Mouse (Mus musculus) mesoderm, embryonic 11.5 days (tissue): ENCODE measurements around the gene Gm17087.

Source experiments
- DNase-seq: peaks from one replicate; pipeline ENCODE4 v3.0.0-alpha.2; 2012; ENCODE audit warnings: low read depth, low spot score

Gm17087 gene

GRCm38 (mm10) chr17:8566850-8567249 is at the start of gene Gm17087:
TSS of gene Gm17087 (minus strand) at chr17:8566950.
- DNase-seq, result no peak

DNA sequence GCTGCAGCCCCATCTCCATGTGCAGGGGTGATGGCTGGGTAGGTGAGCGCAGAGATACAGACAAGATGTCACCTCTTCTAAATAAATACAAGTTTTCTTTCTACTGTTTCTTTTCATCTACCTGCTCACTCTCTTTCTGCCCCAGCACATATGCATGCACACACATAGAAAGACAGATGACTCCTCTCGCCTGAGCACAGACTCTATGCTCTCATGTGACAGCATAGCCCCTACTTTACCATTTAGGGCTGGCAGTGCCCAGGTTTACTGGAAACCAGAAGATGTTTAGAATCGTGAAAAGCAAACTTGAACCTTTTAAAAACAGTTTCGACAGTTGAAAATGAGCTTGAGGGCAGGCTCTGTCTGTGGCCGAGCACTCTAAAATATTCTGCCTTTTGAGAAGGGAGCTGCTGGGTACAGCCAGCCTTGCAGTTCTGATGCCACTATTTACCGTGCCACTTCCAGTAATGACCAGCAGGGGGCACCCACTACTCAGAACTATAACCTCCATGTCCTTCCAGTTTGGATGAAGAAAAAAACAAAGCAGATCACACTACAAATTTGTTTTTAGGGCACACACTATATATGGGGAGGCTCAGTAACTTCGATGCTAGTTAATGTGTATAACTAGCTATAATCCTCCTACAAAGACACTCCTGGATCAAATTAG is 47.3 kb upstream of the Gm17087 start:
- peak; percentile 83 for DNase-seq

- DNase-seq, result no peak
Observed at GRCm38 (mm10) chr17:8611916-8612315, 45.2 kb upstream of the Gm17087 start.

- no peak for DNase-seq
Observed at GRCm38 (mm10) chr17:8606695-8607094, 39.9 kb upstream of the Gm17087 start.

DNA sequence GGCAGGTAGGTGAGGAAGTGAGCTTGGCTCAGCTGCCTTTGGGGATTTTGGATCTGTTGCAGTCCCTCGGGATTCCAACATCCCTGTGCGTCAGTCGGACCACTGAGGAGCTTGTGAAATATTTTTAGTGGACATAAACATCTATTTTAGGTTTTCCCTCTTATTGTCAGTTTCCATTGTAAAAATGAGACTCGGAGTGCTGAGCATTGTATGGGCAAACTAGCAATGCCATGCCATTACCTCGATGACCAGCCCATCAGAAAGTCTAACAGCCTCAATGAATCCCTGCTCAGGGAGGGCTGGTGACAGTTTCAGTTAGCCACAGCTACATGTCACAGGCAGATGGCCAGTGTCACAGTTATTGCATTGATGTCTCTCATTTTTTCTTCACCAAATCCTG is 39.2 kb upstream of the Gm17087 start:
- no peak for DNase-seq

DNA sequence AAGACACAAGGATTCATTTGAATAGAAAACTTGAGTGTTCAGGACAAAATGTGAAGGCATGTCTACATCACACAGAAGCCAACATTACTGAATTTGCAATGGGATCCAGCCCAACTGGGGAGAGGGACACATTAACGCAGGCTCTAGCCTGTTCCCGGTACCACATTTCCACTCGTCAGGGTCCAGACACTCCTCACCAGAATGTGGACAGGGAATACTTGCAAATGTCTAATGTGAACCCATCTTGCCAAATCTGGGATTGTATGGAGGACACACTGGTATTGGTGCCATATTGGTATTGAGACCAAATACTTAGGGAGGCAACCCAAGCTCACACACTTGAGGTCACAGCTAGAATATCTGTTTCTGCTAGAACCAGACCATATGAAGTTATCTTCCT is 36.2 kb upstream of the Gm17087 start:
- no peak for DNase-seq

- peak; percentile 71 for DNase-seq
Observed at GRCm38 (mm10) chr17:8597790-8598189, 31.0 kb upstream of the Gm17087 start.

GRCm38 (mm10) chr17:8592427-8593277 is 25.9 kb upstream of the Gm17087 start:
- peak; percentile 76 for DNase-seq

DNA sequence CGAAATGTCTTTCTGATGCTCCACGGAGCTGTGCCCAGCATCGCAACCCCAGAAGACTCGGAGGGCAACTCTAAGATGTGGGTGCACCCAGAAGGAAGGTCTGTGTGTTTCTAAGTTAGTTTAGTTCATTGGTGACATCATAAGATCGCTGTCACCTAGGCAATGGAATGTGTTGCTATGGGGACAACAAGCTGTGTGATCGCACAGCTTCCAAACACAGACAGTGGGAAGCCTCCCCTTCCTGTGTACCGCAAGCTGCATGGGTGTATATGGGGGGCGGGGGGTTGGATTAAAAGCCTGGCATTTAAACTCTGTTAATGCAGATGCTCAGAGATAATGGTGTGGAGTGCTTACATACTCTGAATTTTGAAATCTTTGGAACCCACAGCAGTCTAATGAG is 14.8 kb upstream of the Gm17087 start:
- DNase-seq, result peak; percentile 4

DNA sequence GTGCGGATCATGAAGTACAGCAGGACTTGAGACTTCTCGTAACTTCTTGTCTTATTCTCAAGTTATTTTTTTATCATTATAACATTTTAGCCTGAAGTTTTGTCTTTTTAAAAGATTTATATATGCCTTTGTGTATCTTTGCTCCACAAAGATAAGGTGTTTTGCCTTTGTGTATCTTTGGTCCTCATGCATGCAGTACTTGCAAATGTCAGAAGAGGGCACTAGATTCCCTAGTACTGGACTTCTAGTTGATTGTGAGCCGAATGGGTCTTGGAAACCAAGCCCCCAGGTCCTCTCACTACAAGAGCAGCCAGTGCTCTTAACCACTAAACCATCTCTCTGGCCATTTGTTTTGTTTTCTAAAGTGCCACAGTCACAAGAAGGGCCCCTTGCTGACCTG is 13.6 kb upstream of the Gm17087 start:
- DNase-seq, result peak; percentile 32

GRCm38 (mm10) chr17:8573542-8574260 is 7.0 kb upstream of the Gm17087 start:
- no peak for DNase-seq

GRCm38 (mm10) chr17:8562886-8563280 is 3.9 kb downstream of the Gm17087 start:
- no peak for DNase-seq

- DNase-seq, result no peak
Observed at GRCm38 (mm10) chr17:8562101-8562885, 4.5 kb downstream of the Gm17087 start.

DNA sequence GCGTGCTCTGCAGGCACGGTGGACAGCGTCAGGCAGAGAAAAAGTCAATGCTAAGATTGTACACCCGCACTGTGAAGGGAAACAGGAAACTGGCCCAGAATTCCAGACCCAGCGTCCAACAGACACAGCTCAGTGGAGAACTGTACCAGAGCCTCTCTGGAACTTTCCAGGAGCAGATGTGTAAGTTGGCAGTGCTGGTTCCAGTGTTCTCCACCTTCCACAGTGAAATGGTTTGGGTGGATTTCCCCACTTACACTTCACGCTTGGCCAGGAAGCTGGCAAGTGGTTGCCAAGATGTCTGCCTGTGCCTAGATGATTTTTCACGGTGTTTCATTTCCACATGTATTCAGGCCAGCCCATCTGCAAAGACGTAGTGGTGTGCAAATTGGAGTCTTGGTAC is 8.8 kb downstream of the Gm17087 start:
- DNase-seq, result no peak

GRCm38 (mm10) chr17:8556223-8556622 is 10.5 kb downstream of the Gm17087 start:
- no peak for DNase-seq

GRCm38 (mm10) chr17:8555785-8556184 is 11.0 kb downstream of the Gm17087 start:
- DNase-seq, result no peak

- DNase-seq, result no peak
Observed at GRCm38 (mm10) chr17:8554219-8554618, 12.5 kb downstream of the Gm17087 start.

DNA sequence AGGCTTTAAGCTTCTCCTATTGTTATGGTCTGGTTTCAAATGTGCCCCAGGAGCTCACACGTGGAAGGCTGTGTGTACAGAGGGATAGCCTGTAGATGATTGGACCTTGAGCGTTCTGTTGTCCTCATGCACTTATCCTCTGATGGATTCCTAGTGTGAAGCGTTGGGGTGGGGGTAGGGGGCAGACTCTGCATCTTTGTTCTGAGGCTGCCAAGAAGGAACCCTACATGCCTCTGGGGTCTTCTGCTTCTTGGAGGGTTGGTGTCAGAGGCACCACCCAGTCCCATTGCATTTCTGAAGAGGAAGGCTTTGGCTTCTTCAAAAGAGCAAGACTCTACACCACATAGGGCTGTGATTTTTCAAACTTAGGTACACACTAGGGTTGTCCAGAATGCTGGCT is 13.1 kb downstream of the Gm17087 start:
- no peak for DNase-seq

- no peak for DNase-seq
Observed at GRCm38 (mm10) chr17:8552346-8553035, 14.3 kb downstream of the Gm17087 start.

GRCm38 (mm10) chr17:8551641-8552040 is 15.1 kb downstream of the Gm17087 start:
- no peak for DNase-seq

GRCm38 (mm10) chr17:8548733-8549132 is 18.0 kb downstream of the Gm17087 start:
- no peak for DNase-seq
